Mouse (Mus musculus) right cerebral cortex, postnatal 25 days (tissue): ENCODE results near the gene Dnajc2.
A peak's percentile ranks its signal among the peaks of the same experiment; 100 is the strongest.
"Not testable (repeated sequence)": the region's sequence is repeated elsewhere in the genome, so short reads cannot be mapped to it uniquely, and the experiment has no call there.

Experiments
- DNase-seq: peaks from one replicate; pipeline ENCODE4 v3.0.0; 2022

Dnajc2 gene

DNA sequence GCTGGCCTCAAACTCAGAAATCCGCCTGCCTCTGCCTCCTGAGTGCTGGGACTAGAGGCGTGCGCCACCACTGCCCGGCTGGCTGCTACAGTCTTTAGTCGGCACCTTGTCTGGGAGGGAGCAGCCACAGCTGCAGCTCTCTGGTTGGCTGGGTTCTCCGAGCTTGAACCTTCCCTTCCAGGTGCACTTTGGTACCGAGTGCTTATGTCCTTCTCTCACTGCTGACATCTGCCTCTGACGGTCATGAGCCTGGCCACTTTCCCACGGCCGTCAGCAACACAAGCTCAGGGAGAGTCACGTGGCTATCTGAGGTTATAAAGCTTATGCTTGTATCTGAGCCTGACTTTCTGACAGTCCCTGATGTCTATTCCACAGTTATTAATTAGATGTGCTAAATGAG lies 45.9 kb downstream of the Dnajc2 start:
- no peak for DNase-seq

GRCm38 (mm10) chr5:21737620-21738019 lies 47.4 kb downstream of the Dnajc2 start:
- DNase-seq = no peak

GRCm38 (mm10) chr5:21736956-21737585 lies 48.0 kb downstream of the Dnajc2 start, which contains the start of gene Pmpcb:
Gene Pmpcb, plus strand, starts transcription at chr5:21737141.
- DNase-seq = peak; percentile 86

GRCm38 (mm10) chr5:21736046-21736445 lies 49.0 kb downstream of the Dnajc2 start:
- no peak for DNase-seq

DNA sequence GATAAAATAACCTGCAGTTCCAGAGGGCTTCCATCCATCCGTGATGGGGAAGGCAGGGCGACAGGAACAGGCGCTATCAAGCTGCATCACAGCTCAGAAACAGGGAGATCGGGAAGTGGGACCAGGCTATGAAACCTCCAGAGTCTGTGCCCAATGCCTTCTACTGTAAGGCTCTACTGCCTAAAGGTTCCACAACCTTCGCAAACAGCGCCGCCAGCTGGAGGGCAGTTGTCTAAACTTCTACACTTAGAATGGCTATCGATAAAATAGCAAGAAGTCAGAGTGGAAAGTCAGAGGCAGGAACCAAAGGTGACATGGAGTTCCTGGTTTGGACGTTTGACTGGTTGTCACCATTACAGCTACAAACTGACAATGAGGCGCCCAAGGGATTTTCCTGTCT lies 49.5 kb downstream of the Dnajc2 start:
- no peak for DNase-seq

- DNase-seq = no peak
Measured at GRCm38 (mm10) chr5:21735100-21735499, 50.0 kb downstream of the Dnajc2 start.

DNA sequence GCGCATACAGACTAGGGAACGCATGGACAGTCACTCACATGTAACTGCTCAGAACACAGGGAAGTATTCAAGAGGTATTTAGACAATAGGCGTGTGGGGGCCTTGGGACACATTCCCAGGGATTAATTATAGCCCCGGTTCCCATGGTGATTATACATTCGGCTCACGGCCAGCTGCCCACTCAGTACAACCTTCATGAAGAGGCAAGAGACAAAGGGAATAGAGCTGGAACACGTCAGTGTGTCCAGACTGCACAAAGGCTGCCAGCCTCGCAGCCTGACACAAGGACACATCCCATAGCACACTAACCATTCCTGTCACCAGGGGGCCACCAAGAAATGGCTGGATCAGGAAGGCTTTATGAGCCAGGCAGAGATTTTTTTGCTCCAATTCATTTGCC lies 52.1 kb downstream of the Dnajc2 start:
- DNase-seq = peak; percentile 80

DNA sequence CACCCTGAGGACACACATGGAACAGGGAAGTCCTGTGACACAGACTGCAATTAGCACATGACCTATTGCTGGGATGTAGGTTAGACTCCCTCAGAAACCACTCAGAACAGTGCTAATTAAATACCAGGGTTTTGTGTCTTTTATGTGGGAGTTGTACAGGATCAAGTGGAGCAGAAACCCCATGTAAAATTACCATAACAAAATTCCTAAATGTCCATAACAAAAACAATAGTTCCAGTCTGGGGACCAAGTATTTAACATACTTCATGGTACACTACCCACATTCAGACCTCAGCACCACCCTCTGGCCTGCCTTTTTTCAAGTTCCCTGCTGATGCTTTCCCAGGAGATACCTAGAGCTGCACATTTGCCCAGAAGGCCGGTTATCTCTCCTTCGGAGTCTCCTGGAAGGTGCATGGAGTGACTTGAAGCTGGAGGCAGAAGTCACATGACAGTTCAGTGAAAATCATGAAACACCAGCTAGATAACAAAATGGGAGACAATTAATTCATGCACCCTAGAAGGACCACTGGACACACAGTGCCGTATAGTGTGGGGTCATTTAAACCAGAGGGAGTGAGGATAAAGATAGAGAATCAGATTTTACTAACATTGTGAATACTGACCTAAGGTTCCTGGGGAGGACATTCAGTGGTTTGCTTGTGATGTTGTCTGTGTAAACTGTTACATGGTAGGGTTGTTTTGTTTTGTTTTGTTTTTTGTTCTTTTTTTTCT lies 52.7 kb downstream of the Dnajc2 start:
- DNase-seq = no peak

GRCm38 (mm10) chr5:21729107-21729506 lies 55.9 kb downstream of the Dnajc2 start:
- no peak for DNase-seq

GRCm38 (mm10) chr5:21724872-21725271 lies 60.2 kb downstream of the Dnajc2 start:
- no peak for DNase-seq

DNA sequence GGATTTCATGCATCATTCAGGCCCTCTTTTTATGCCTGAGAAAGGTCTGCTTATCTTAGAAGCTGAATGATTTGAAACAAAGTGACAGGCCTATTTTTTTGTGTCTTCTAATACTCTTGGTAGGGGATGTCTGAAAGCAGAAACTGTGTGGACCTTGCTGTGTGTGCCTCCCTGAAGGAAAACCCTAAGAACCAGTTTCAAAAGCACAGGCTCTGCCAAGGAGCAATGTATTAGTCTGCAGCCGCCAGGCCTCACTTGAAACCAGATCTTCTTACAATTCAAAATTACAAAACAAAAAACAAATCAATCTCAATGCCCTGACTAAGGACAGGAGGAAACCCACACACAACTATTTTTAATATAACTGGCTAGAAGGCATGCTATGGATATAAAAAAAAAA lies 60.6 kb downstream of the Dnajc2 start:
- no peak for DNase-seq

GRCm38 (mm10) chr5:21719209-21719608 lies 65.8 kb downstream of the Dnajc2 start:
- no peak for DNase-seq

DNA sequence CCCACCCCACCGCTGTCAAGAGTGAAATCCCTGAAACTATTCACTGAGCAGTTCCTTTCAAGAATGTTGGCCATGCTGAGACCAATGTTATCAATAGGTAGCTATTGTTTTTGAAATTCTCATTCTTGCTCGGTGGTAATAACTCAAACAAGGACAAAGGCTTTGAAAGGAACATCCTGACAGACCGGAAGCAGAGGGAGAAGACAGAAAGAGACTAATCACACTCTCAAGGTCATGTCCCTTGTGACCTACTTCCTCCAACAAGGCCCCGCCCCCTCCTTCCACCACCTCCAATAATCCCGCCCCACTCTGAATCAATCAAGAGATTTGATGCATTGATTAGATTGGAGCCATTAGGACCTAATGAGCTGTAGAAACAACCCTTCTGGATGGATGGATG lies 66.5 kb downstream of the Dnajc2 start:
- no peak for DNase-seq

DNA sequence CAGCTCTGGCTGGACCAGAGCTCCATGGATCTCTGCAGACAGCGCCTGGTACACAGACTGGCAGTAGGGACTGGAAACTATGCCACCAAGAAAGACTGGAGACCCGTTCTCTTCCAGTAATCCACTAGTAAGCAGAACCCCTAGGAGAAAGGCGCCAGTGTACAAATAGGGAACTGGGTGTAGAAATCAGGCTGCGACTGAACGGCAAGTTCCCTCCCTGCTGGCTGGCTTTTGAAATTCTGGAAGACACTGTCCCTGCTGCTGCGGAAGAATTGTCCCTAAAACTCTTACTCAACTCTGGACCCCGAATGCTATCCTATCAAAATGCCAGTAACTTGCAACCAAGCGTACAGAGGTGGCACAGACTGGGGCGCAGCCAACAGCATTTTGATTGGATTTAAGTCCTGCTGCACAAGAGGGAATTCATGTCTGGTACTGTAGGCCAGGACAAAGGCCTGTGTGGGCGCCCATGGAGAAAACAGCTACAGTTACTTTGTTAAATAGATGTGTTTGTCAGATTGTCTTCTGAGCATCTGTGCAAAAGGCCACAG lies 67.8 kb downstream of the Dnajc2 start:
- no peak for DNase-seq

DNA sequence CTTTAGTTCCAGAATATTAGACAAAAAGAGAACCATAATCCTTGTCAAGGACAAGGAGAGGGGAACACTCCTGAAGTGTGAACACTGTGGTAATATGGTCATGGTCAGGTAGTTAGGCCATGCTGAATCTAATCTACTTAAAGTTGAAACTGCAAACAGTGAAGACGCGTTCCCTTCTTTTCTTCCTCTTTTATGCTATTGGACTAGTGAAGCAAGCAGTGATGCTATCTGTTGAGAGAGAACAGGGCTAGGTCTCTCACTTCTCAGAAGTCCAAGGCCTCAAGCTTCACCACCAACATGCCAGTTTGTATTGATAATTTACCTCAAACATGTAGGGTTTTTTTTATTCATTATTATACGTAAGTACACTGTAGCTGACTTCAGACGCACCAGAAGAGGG lies 70.6 kb downstream of the Dnajc2 start:
- DNase-seq = no peak

GRCm38 (mm10) chr5:21712127-21712715 lies 72.8 kb downstream of the Dnajc2 start:
- no peak for DNase-seq

- not testable (repeated sequence) for DNase-seq
Measured at GRCm38 (mm10) chr5:21708011-21708410, 77.0 kb downstream of the Dnajc2 start.
